ENCODE assay signal across 18 mouse cellular contexts in the genomic region with DNA sequence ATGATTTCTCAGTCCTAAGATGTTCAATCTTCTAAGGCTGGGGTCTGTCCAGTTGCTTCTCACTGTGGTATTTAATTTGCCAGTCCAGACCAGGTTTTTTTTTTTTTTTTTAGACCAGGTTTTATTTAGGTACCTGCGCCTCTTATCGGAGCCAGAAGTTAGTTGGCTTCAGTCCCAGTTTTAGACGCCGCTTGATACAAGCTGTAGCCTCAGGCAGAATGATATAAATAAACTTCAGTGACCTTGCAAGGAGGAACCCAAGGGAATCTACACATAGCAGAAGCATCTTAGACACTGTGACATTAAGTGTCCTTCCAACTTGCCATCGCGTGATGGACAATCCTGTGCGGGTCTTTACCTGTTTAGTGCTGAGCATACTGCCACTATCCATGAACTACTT.
DNase-seq lines count a peak whose midpoint lies in the region; ATAC-seq and TF ChIP-seq lines count a peak whose summit lies in the region.
"Had no signal": no experiment of that assay in that cellular context is flagged by ENCODE, and none has a peak within 500 bp of the region (broad histone marks: within the 10 kb centered on the region; RNA-seq: fewer than 3 reads in every experiment).

No protein-coding gene starts in this region.

- H3K4me3 ChIP-seq in heart, postnatal 0 days (ENCODE audit: low read depth, low read length) = no peak overlapping the region
- H3K4me3 ChIP-seq: forebrain, embryonic 12.5 days; heart, adult 2 months; liver, embryonic 13.5 days; neural tube, embryonic 13.5 days had no signal

- H3K36me3 ChIP-seq in heart, postnatal 0 days (replicated peaks; ENCODE audit: control insufficient read depth, insufficient read depth, low read length) = 0 out of 2 replicates have a peak, but pooled peaks cover 3% of the 10 kb centered on the region
- H3K36me3 ChIP-seq: forebrain, embryonic 12.5 days; liver, embryonic 13.5 days had no signal

- no peak for TF ChIP-seq CTCF in heart, postnatal 0 days (IDR thresholded peaks at IDR 0.05; ENCODE audit: low read depth)

- peak; percentile 78 for ATAC-seq in heart, postnatal 0 days (ENCODE audit: insufficient read depth, low read depth)

- peaks cover 22% of the 10 kb centered on the region; the same call in 1 of the 2 replicates for H3K4me1 ChIP-seq in heart, postnatal 0 days (ENCODE audit: control insufficient read depth, insufficient read depth)
- H3K4me1 ChIP-seq: forebrain, embryonic 12.5 days; liver, embryonic 13.5 days; neural tube, embryonic 13.5 days had no signal

- H3K9ac ChIP-seq in heart, postnatal 0 days (replicated peaks; ENCODE audit: low read depth, low read length) = no peak overlapping the region
- H3K9ac ChIP-seq: forebrain, embryonic 12.5 days; liver, embryonic 13.5 days; neural tube, embryonic 13.5 days had no signal

- peak; percentile 78 for DNase-seq in heart, adult 11 months
- no peak for DNase-seq in heart, postnatal 25 days (ENCODE audit: low spot score)
- peak; percentile 36 for DNase-seq in MEL-GATA-1-ER (ENCODE audit: extremely low read depth, low read depth)
- DNase-seq in heart, adult 8-10 months (ENCODE audit: low spot score) = peak; percentile 11
- peak; percentile 80 for DNase-seq in heart, postnatal 0 days (ENCODE audit: low spot score)
- no peak for DNase-seq in left cerebral cortex, adult 18-20 months (ENCODE audit: low spot score in 2 of 2)
- DNase-seq in left cerebral cortex, postnatal 14 days (ENCODE audit: low spot score in 2 of 2) = no peak
- DNase-seq in layer of hippocampus, adult 9-10 months (ENCODE audit: low spot score) = no peak
- DNase-seq: adrenal gland, adult 8-10 months; kidney, adult 9 months; kidney, postnatal 4 days; layer of hippocampus, postnatal 36 days; liver, embryonic 13.5 days; thymus, postnatal 14 days had no signal

- TF ChIP-seq EP300 in heart, postnatal 0 days (IDR thresholded peaks at IDR 0.05; ENCODE audit: low read depth) = no peak

- intact Hi-C loops in heart, postnatal 25 days (cut with DNase I) = loop anchor here (10.0 kb wide), 1 partner anchor 57 kb away; no protein-coding TSS in a partner anchor
- intact Hi-C loops in left cerebral cortex, postnatal 14 days (cut with DNase I) = no loop called here

- H3K27ac ChIP-seq in heart, postnatal 0 days (ENCODE audit: low read depth) = peak overlapping the region; percentile 50
- H3K27ac ChIP-seq: forebrain, embryonic 12.5 days; heart, adult 2 months; liver, embryonic 13.5 days; macrophage; neural tube, embryonic 13.5 days had no signal

- WGBS in heart, postnatal 0 days = 21% methylated on average over 7 of the region's 7 CpGs

- H3K4me2 ChIP-seq in heart, postnatal 0 days (ENCODE audit: low read depth, low read length) = peak overlapping the region; percentile 23; the same call in 1 of the 2 replicates
- H3K4me2 ChIP-seq: forebrain, embryonic 12.5 days; liver, embryonic 13.5 days; neural tube, embryonic 13.5 days had no signal

- no peaks in the 10 kb centered on the region for H3K27me3 ChIP-seq in heart, postnatal 0 days (ENCODE audit: control insufficient read depth, insufficient read depth, low read length)
- H3K27me3 ChIP-seq: forebrain, embryonic 12.5 days; liver, embryonic 13.5 days; neural tube, embryonic 13.5 days had no signal

- 0 out of 2 replicates have a peak, but pooled peaks cover 4% of the 10 kb centered on the region for H3K9me3 ChIP-seq in heart, postnatal 0 days (replicated peaks; ENCODE audit: control insufficient read depth, low read length)
- H3K9me3 ChIP-seq: forebrain, embryonic 12.5 days; liver, embryonic 13.5 days; neural tube, embryonic 13.5 days had no signal

Comparison
In these comparisons a context has a peak if more than half of its experiments do, and no peak if none do; other contexts are left out.
1. DNase-seq: peak in heart, adult 11 months (single experiment), MEL-GATA-1-ER (single experiment), heart, adult 8-10 months (single experiment) and heart, postnatal 0 days (single experiment); none in heart, postnatal 25 days (single experiment), left cerebral cortex, adult 18-20 months (0 of 2), left cerebral cortex, postnatal 14 days (0 of 2) and layer of hippocampus, adult 9-10 months (single experiment).